Mouse (Mus musculus) mesoderm, embryonic 11.5 days (tissue): Measurements from ENCODE around the gene Mvb12b.
"Not testable (repeated sequence)": the region's sequence is repeated elsewhere in the genome, so short reads cannot be mapped to it uniquely, and the experiment has no call there.

Source experiments
- DNase-seq: peaks from one replicate; pipeline ENCODE4 v3.0.0-alpha.2; 2012; ENCODE audit warnings: low read depth, low spot score

Gene Mvb12b

GRCm38 (mm10) chr2:33887328-33888099 is at the start of gene Mvb12b:
TSS of gene Mvb12b (minus strand) at chr2:33887946.
- no peak for DNase-seq

- DNase-seq: no peak
Observed at GRCm38 (mm10) chr2:33935756-33936155, 48.0 kb upstream of the Mvb12b start.

GRCm38 (mm10) chr2:33933606-33934510 is 46.1 kb upstream of the Mvb12b start:
- DNase-seq: no peak

GRCm38 (mm10) chr2:33931161-33931560 is 43.4 kb upstream of the Mvb12b start:
- no peak for DNase-seq

GRCm38 (mm10) chr2:33925288-33925687 is 37.5 kb upstream of the Mvb12b start:
- DNase-seq: no peak

GRCm38 (mm10) chr2:33923482-33923881 is 35.7 kb upstream of the Mvb12b start:
- DNase-seq: no peak

GRCm38 (mm10) chr2:33922466-33922865 is 34.7 kb upstream of the Mvb12b start:
- no peak for DNase-seq

- peak; percentile 52 for DNase-seq
Observed at GRCm38 (mm10) chr2:33919934-33920615, 32.3 kb upstream of the Mvb12b start.

- peak; percentile 69 for DNase-seq
Observed at GRCm38 (mm10) chr2:33918824-33919223, 31.1 kb upstream of the Mvb12b start.

- peak; percentile 74 for DNase-seq
Observed at GRCm38 (mm10) chr2:33918318-33918717, 30.6 kb upstream of the Mvb12b start.

- DNase-seq: no peak
Observed at GRCm38 (mm10) chr2:33916603-33917002, 28.9 kb upstream of the Mvb12b start.

GRCm38 (mm10) chr2:33914998-33915397 is 27.3 kb upstream of the Mvb12b start:
- no peak for DNase-seq

- no peak for DNase-seq
Observed at GRCm38 (mm10) chr2:33914334-33914733, 26.6 kb upstream of the Mvb12b start.

GRCm38 (mm10) chr2:33913598-33913997 is 25.9 kb upstream of the Mvb12b start:
- not testable (repeated sequence) for DNase-seq

GRCm38 (mm10) chr2:33912741-33913140 is 25.0 kb upstream of the Mvb12b start:
- no peak for DNase-seq

- DNase-seq: no peak
Observed at GRCm38 (mm10) chr2:33908374-33908773, 20.6 kb upstream of the Mvb12b start.

- no peak for DNase-seq
Observed at GRCm38 (mm10) chr2:33907174-33907573, 19.4 kb upstream of the Mvb12b start.

- no peak for DNase-seq
Observed at GRCm38 (mm10) chr2:33895829-33896228, 8.1 kb upstream of the Mvb12b start.

- DNase-seq: no peak
Observed at GRCm38 (mm10) chr2:33893151-33893550, 5.4 kb upstream of the Mvb12b start.

GRCm38 (mm10) chr2:33892354-33892753 is 4.6 kb upstream of the Mvb12b start:
- DNase-seq: no peak

- DNase-seq: no peak
Observed at GRCm38 (mm10) chr2:33888100-33888385, 297 bp upstream of the Mvb12b start.
